Mouse (Mus musculus): ENCODE results near the gene Dqx1. TPM values are rescaled to one million over a fixed set of nuclear protein-coding genes. Genes with fewer than 3 reads are reported as not detected.

Dqx1 gene
- polyA plus RNA-seq, 1 experiment from 2014 or later, result 6.8 TPM

DNA sequence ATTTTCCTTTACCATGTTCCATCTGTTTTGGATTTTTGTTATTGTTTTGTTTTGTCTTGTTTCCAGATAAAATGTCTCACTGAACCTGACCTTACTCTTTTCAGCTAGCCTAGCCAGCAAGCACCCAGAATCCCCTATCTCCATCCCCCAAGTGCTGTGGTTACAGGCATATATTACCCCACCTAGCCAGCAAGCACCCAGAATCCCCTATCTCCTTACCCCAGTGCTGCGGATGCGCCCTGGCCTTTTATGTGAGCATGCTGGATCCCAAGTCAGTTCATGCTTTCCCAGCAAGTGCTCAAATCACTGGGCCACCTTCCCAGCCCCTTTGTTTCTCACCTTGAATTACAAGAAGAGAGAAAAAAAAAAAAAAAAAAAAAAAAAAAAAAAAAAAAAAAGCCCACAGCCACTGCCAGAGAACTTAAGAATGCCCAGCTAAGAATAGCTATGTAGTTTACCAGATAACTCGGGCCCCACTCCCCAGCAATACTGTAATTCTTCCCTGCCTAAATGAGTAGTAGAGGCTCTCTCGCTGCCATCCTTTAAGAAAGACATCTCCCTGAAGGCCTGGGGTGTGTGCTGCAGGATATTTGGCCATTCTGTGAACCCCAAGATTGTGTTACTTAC lies 54.0 kb downstream of the Dqx1 start:
- Histone ChIP-seq H3K9ac (no peak overlapping the region), H3K4me2 (no peak overlapping the region), H3K27me3 (no peaks in the 10 kb centered on the region), H3K9me3 (replicated peaks) (no peaks in the 10 kb centered on the region), H3K4me3 (replicated peaks) (no peak overlapping the region), H3K36me3 (replicated peaks) (peaks cover 19% of the 10 kb centered on the region), H3K27ac (replicated peaks) (peak overlapping the region; percentile 26; the same call in 1 of the 2 replicates), H3K4me1 (replicated peaks) (peaks cover 76% of the 10 kb centered on the region)
- ATAC-seq (ENCODE audit: insufficient read depth), result no peak
- 64% methylated on average over 4 of the region's 4 CpGs for WGBS (ENCODE audit: insufficient replicate concordance)

DNA sequence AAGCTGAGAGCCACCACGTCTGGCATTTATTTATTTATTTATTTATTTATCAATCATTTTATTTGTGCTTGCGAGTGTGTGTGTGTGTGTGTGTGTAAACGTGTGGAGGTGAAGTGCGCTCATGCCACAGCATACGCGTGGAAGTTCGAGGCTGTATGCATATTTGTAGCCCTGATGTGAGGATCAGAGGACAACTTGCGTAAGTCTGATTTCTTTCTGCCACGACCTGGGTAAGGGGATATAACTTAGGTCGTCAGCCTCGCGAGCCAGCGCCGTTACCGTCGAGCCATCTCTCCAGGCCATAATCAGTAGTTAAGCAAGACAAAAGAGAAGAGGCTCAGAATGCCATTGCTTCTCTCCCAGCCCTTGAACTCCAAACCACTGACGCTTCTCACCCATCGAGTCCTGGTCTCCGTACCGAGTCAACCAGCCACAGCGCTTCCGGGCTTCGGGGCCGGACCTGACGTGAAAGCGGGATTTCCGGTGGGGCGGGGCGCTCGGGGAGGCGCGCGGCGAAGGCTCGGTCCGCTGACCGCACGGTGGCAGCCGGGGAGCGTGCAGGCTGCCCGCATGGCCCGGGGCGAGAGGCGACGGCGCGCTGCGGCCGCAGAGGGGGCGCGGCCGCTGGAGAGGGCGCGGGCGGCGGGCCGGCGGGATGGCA lies 57.5 kb downstream of the Dqx1 start, which contains the start of gene Mogs:
Gene Mogs, plus strand, starts transcription at position 486 of the 661 bp plus-strand sequence.
- Histone ChIP-seq H3K27me3 (no peaks in the 10 kb centered on the region), H3K9me3 (replicated peaks) (no peaks in the 10 kb centered on the region), H3K9ac (peak within 1 kb of the TSS; percentile 85), H3K4me3 (replicated peaks) (peak within 1 kb of the TSS; percentile 89), H3K36me3 (replicated peaks) (peaks cover 42% of the 10 kb centered on the region), H3K4me2 (peak within 1 kb of the TSS; percentile 98), H3K27ac (replicated peaks) (peak within 1 kb of the TSS; percentile 95), H3K4me1 (replicated peaks) (peaks cover 85% of the 10 kb centered on the region)
- 2% methylated on average over 58 of the region's 58 CpGs for WGBS (ENCODE audit: insufficient replicate concordance)
- ATAC-seq (ENCODE audit: insufficient read depth), result peak; percentile 92

DNA sequence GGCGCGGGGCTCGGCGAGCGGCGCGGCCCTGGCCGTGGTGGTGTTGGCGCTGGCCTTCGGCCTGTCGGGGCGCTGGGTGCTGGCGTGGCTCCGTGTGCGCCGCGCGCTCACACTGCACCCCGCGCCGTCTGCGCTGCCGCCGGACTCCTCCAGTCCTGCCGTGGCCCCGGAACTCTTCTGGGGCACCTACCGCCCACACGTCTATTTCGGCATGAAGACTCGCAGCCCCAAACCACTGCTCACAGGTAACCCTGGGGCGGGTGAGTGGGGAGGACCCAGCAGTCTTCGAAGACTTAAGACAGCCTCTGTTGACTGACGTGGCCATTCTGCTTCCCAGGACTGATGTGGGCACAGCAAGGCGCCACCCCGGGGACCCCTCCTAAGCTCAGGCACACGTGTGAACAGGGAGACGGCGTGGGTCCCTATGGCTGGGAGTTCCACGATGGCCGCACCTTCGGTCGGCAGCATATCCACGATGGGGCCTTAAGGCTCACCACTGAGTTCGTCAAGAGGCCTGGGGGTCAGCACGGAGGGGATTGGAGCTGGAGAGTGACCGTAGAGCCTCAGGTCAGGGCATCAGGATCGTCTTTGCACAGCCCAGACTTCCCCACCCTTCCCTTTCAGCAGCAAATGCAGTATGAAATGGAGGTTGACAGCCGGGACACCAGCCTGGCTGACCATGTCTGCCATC lies 58.2 kb downstream of the Dqx1 start:
- H3K4me3 ChIP-seq (replicated peaks), result peak overlapping the region; percentile 89
- ATAC-seq (ENCODE audit: insufficient read depth), result peak; percentile 55
- no peaks in the 10 kb centered on the region for H3K9me3 ChIP-seq (replicated peaks)
- H3K9ac ChIP-seq, result peak overlapping the region; percentile 85
- WGBS (ENCODE audit: insufficient replicate concordance), result under 1% methylated on average over 42 of the region's 48 CpGs
- peak overlapping the region; percentile 98 for H3K4me2 ChIP-seq
- no peaks in the 10 kb centered on the region for H3K27me3 ChIP-seq
- H3K36me3 ChIP-seq (replicated peaks), result peaks cover 36% of the 10 kb centered on the region
- H3K27ac ChIP-seq (replicated peaks), result peak overlapping the region; percentile 95
- H3K4me1 ChIP-seq (replicated peaks), result peaks cover 85% of the 10 kb centered on the region

DNA sequence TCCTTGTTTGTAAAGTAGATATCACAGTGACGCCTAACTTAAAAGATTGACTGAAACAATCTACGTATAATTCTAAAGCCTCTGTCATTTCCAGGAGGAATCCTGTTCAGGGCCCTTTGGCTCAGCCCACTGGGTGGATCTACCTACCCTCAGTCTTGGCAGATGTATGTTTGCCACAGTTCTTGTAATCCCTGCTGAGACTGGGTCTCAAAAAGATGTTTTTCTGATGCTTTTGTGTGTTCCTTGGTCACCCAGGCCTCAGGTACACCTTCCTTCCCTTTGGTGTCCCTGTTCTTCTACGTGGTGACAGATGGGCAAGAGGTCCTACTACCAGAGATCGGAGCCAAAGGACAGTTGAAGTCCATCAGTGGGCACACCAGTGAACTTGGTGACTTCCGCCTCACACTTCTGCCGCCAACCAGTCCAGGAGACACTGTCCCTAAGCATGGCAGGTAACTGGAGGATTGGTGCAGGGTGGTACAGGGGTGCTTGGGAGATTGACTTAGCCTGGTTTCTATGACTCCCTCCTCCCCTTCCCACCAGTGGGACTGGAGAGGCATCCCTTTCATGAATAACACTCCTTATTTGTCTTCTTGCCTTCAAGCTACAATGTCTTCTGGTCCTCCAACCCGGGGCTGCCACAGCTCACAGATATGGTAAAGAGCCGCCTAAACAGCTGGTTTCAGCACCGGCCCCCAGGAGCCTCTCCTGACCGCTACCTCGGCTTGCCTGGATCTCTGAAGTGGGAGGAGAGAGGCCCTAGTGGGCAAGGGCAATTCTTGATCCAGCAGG lies 58.9 kb downstream of the Dqx1 start:
- Histone ChIP-seq H3K36me3 (replicated peaks) (peaks cover 33% of the 10 kb centered on the region), H3K27ac (replicated peaks) (peak overlapping the region; percentile 95), H3K4me2 (peak overlapping the region; percentile 98), H3K9ac (peak overlapping the region; percentile 85), H3K4me1 (replicated peaks) (peaks cover 81% of the 10 kb centered on the region), H3K27me3 (no peaks in the 10 kb centered on the region), H3K9me3 (replicated peaks) (no peaks in the 10 kb centered on the region), H3K4me3 (replicated peaks) (peak overlapping the region; percentile 89)
- no peak for ATAC-seq (ENCODE audit: insufficient read depth)
- WGBS (ENCODE audit: insufficient replicate concordance), result 63% methylated on average over 11 of the region's 11 CpGs

MicroRNAs within 50 kb of the gene (microRNA counts, 519-probe panel; counts per million panel counts)
- 1,107 counts per million, percentile 3 among the panel's probes with 10 or more counts for microRNA mmu-miR-3470a+mmu-miR-3470b

Small RNA genes lying within 50 kb of the gene (microRNA-seq; reads per million reads assigned to microRNA genes)
- gene Mir3470a, result not detected
- gene Mir7040, result not detected

Other genes with a start within 250 kb of the Dqx1 start
- gene Sema4f, start 118.1 kb upstream of the Dqx1 start, polyA plus RNA-seq (2015; fragmentation: Nextera tagmentation; extraction: Ambion mirVana), result 0.06 and 0.10 TPM in 2 replicates
- 11.0 and 12.3 TPM in 2 replicates for gene M1ap, start 110.9 kb upstream of the Dqx1 start, polyA plus RNA-seq (2015; fragmentation: Nextera tagmentation; extraction: Ambion mirVana)
- gene Dok1, start 24.4 kb upstream of the Dqx1 start, polyA plus RNA-seq (2015; fragmentation: Nextera tagmentation; extraction: Ambion mirVana), result 19.9 and 21.1 TPM in 2 replicates
- gene Loxl3, start 23.7 kb upstream of the Dqx1 start, polyA plus RNA-seq (2015; fragmentation: Nextera tagmentation; extraction: Ambion mirVana), result 1.7 and 2.1 TPM in 2 replicates
- gene Aup1, start 3.3 kb upstream of the Dqx1 start, polyA plus RNA-seq (2015; fragmentation: Nextera tagmentation; extraction: Ambion mirVana), result 189 and 201 TPM in 2 replicates
- 87.9 and 93.6 TPM in 2 replicates for gene Htra2, start 2.6 kb upstream of the Dqx1 start, polyA plus RNA-seq (2015; fragmentation: Nextera tagmentation; extraction: Ambion mirVana)
- not detected in 2 replicates for gene Tlx2, start 12.4 kb downstream of the Dqx1 start, polyA plus RNA-seq (2015; fragmentation: Nextera tagmentation; extraction: Ambion mirVana)
- gene Pcgf1, start 20.0 kb downstream of the Dqx1 start, polyA plus RNA-seq (2015; fragmentation: Nextera tagmentation; extraction: Ambion mirVana), result 18.6 and 18.7 TPM in 2 replicates
- gene Lbx2, start 28.5 kb downstream of the Dqx1 start, polyA plus RNA-seq (2015; fragmentation: Nextera tagmentation; extraction: Ambion mirVana), result 0.38 and 0.39 TPM in 2 replicates
- gene Ccdc142, start 43.8 kb downstream of the Dqx1 start, polyA plus RNA-seq (2015; fragmentation: Nextera tagmentation; extraction: Ambion mirVana), result 0.93 and 1.0 TPM in 2 replicates
- gene Gm42688, start 43.8 kb downstream of the Dqx1 start, polyA plus RNA-seq (2015; fragmentation: Nextera tagmentation; extraction: Ambion mirVana), result 1.1 and 1.4 TPM in 2 replicates
- 70.4 and 72.6 TPM in 2 replicates for gene Mrpl53, start 51.2 kb downstream of the Dqx1 start, polyA plus RNA-seq (2015; fragmentation: Nextera tagmentation; extraction: Ambion mirVana)
- gene Mogs, start 57.7 kb downstream of the Dqx1 start, polyA plus RNA-seq (2015; fragmentation: Nextera tagmentation; extraction: Ambion mirVana), result 37.0 and 39.9 TPM in 2 replicates
- 29.6 and 30.2 TPM in 2 replicates for gene Wbp1, start 63.7 kb downstream of the Dqx1 start, polyA plus RNA-seq (2015; fragmentation: Nextera tagmentation; extraction: Ambion mirVana)
- 5.0 and 5.3 TPM in 2 replicates for gene Ino80b, start 67.6 kb downstream of the Dqx1 start, polyA plus RNA-seq (2015; fragmentation: Nextera tagmentation; extraction: Ambion mirVana)
- gene Rtkn, start 77.6 kb downstream of the Dqx1 start, polyA plus RNA-seq (2015; fragmentation: Nextera tagmentation; extraction: Ambion mirVana), result 12.1 and 17.9 TPM in 2 replicates
- gene Wdr54, start 98.6 kb downstream of the Dqx1 start, polyA plus RNA-seq (2015; fragmentation: Nextera tagmentation; extraction: Ambion mirVana), result 0.35 and 0.59 TPM in 2 replicates
- gene 1700003E16Rik, start 98.6 kb downstream of the Dqx1 start, polyA plus RNA-seq (2015; fragmentation: Nextera tagmentation; extraction: Ambion mirVana), result 0.10 and 0.17 TPM in 2 replicates
- 24.1 and 26.7 TPM in 2 replicates for gene Dctn1, start 108.1 kb downstream of the Dqx1 start, polyA plus RNA-seq (2015; fragmentation: Nextera tagmentation; extraction: Ambion mirVana)
- gene Slc4a5, start 162.0 kb downstream of the Dqx1 start, polyA plus RNA-seq (2015; fragmentation: Nextera tagmentation; extraction: Ambion mirVana), result 1.1 TPM in 2 replicates